Comparison of ENCODE assay signal across 22 mouse cellular contexts in the genomic region with DNA sequence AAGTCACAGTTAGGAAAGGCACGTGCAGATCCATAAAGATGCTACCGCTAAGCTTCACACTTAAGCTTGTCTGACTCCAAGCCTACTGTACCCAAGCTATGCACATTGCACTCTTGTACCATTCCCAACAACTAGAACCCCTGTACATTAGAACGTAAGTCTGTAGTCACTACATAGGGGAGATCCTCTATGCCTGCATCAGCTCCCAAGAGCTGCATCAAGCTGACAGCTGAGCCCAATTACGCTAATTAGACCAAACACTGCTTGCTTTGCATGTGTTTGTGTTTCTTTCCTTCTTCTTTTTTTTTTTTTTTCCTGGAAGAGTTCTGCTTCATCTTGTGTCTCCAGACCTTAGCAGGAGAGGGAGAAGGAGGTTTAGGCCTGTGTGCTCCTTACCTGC.
DNase-seq lines count a peak whose midpoint lies in the region; ATAC-seq and TF ChIP-seq lines count a peak whose summit lies in the region.
"Had no signal": no experiment of that assay in that cellular context is flagged by ENCODE, and none has a peak within 500 bp of the region (broad histone marks: within the 10 kb centered on the region; RNA-seq: fewer than 3 reads in every experiment).

No protein-coding gene starts in this region.

- no peak overlapping the region for H3K9ac ChIP-seq in embryonic facial prominence, embryonic 13.5 days
- no peak overlapping the region for H3K9ac ChIP-seq in hindbrain, embryonic 15.5 days
- H3K9ac ChIP-seq in hindbrain, postnatal 0 days (replicated peaks; ENCODE audit: low read length), result no peak overlapping the region
- H3K9ac ChIP-seq in embryonic facial prominence, embryonic 14.5 days (ENCODE audit: low read depth, low read length), result no peak overlapping the region
- H3K9ac ChIP-seq in forebrain, embryonic 16.5 days (replicated peaks; ENCODE audit: low read depth, low read length), result no peak overlapping the region
- H3K9ac ChIP-seq: heart, embryonic 12.5 days; kidney, embryonic 15.5 days; liver, embryonic 13.5 days; midbrain, embryonic 12.5 days; stomach, embryonic 15.5 days had no signal

- H3K27me3 ChIP-seq in embryonic facial prominence, embryonic 13.5 days, result no peaks in the 10 kb centered on the region
- H3K27me3 ChIP-seq in embryonic facial prominence, embryonic 10.5 days (replicated peaks; ENCODE audit: low read depth, poor library complexity, severe bottlenecking), result 0 out of 2 replicates have a peak, but pooled peaks cover 6% of the 10 kb centered on the region
- no peaks in the 10 kb centered on the region for H3K27me3 ChIP-seq in hindbrain, embryonic 15.5 days
- H3K27me3 ChIP-seq in hindbrain, postnatal 0 days (ENCODE audit: insufficient read depth, low read length), result no peaks in the 10 kb centered on the region
- H3K27me3 ChIP-seq in embryonic facial prominence, embryonic 14.5 days (replicated peaks; ENCODE audit: control insufficient read depth, insufficient read depth, low read length), result peaks cover 10% of the 10 kb centered on the region; the same call in 1 of the 2 replicates
- no peaks in the 10 kb centered on the region for H3K27me3 ChIP-seq in forebrain, embryonic 16.5 days (replicated peaks; ENCODE audit: control insufficient read depth, insufficient read depth, low read length)
- H3K27me3 ChIP-seq: heart, embryonic 12.5 days; kidney, embryonic 15.5 days; liver, embryonic 13.5 days; stomach, embryonic 15.5 days had no signal

- no peak for TF ChIP-seq CTCF in hindbrain, postnatal 0 days (IDR thresholded peaks at IDR 0.05; ENCODE audit: low read depth)

- no peak for ATAC-seq in embryonic facial prominence, embryonic 13.5 days (ENCODE audit: insufficient number of reproducible peaks, insufficient read depth, low FRiP score, low TSS enrichment, low read depth)
- no peak for ATAC-seq in hindbrain, embryonic 15.5 days (ENCODE audit: low FRiP score, low read depth)
- ATAC-seq in hindbrain, postnatal 0 days, result no peak
- peak; percentile 50; the same call in 1 of the 2 replicates for ATAC-seq in embryonic facial prominence, embryonic 14.5 days (ENCODE audit: low read depth)
- peak; percentile 93 for ATAC-seq in forebrain, embryonic 16.5 days
- ATAC-seq: intestine, postnatal 0 days had no signal

- no peak for DNase-seq in embryonic facial prominence, embryonic 10.5 days (ENCODE audit: low spot score)
- DNase-seq in hindbrain, postnatal 0 days (ENCODE audit: low spot score), result no peak
- DNase-seq in embryonic facial prominence, embryonic 14.5 days (ENCODE audit: low spot score), result peak; percentile 70
- no peak for DNase-seq in adrenal gland, adult 18-20 months (ENCODE audit: low spot score in 2 of 2)
- DNase-seq in cerebellum, adult 18-20 months, result no peak
- DNase-seq: adrenal gland, postnatal 25 days; cerebellum, adult 11-12 months; gastrocnemius, postnatal 10 days; heart, postnatal 10 days; kidney, postnatal 36 days; liver, embryonic 13.5 days; lung, adult 2 months; lung, postnatal 14 days; thymus, postnatal 36 days had no signal

- H3K4me3 ChIP-seq in embryonic facial prominence, embryonic 13.5 days, result no peak overlapping the region
- no peak overlapping the region for H3K4me3 ChIP-seq in embryonic facial prominence, embryonic 10.5 days
- no peak overlapping the region for H3K4me3 ChIP-seq in hindbrain, embryonic 15.5 days
- H3K4me3 ChIP-seq in hindbrain, postnatal 0 days (ENCODE audit: low read length), result no peak overlapping the region
- no peak overlapping the region for H3K4me3 ChIP-seq in embryonic facial prominence, embryonic 14.5 days (ENCODE audit: low read depth, low read length)
- no peak overlapping the region for H3K4me3 ChIP-seq in forebrain, embryonic 16.5 days (replicated peaks; ENCODE audit: low read length)
- H3K4me3 ChIP-seq: heart, embryonic 12.5 days; kidney, embryonic 15.5 days; liver, embryonic 13.5 days; midbrain, embryonic 12.5 days; stomach, embryonic 15.5 days had no signal

- H3K9me3 ChIP-seq in embryonic facial prominence, embryonic 13.5 days, result no peaks in the 10 kb centered on the region
- H3K9me3 ChIP-seq in embryonic facial prominence, embryonic 10.5 days, result no peaks in the 10 kb centered on the region
- H3K9me3 ChIP-seq in hindbrain, embryonic 15.5 days, result no peaks in the 10 kb centered on the region
- no peaks in the 10 kb centered on the region for H3K9me3 ChIP-seq in hindbrain, postnatal 0 days (ENCODE audit: low read length)
- H3K9me3 ChIP-seq in embryonic facial prominence, embryonic 14.5 days (ENCODE audit: control insufficient read depth, low read length), result no peaks in the 10 kb centered on the region
- no peaks in the 10 kb centered on the region for H3K9me3 ChIP-seq in forebrain, embryonic 16.5 days (ENCODE audit: control insufficient read depth, low read length)
- H3K9me3 ChIP-seq: heart, embryonic 12.5 days; kidney, embryonic 15.5 days; liver, embryonic 13.5 days; midbrain, embryonic 12.5 days; stomach, embryonic 15.5 days had no signal

- 61% methylated on average over 4 of the region's 4 CpGs for WGBS in embryonic facial prominence, embryonic 13.5 days
- 65% methylated on average over 4 of the region's 4 CpGs for WGBS in embryonic facial prominence, embryonic 10.5 days
- WGBS in hindbrain, embryonic 15.5 days, result 55% methylated on average over 4 of the region's 4 CpGs
- 56% methylated on average over 4 of the region's 4 CpGs for WGBS in hindbrain, postnatal 0 days
- WGBS in embryonic facial prominence, embryonic 14.5 days, result 71% methylated on average over 4 of the region's 4 CpGs
- WGBS in forebrain, embryonic 16.5 days, result 39% methylated on average over 4 of the region's 4 CpGs

- H3K36me3 ChIP-seq in embryonic facial prominence, embryonic 13.5 days, result no peaks in the 10 kb centered on the region
- H3K36me3 ChIP-seq in embryonic facial prominence, embryonic 10.5 days (replicated peaks), result no peaks in the 10 kb centered on the region
- H3K36me3 ChIP-seq in hindbrain, embryonic 15.5 days, result no peaks in the 10 kb centered on the region
- H3K36me3 ChIP-seq in hindbrain, postnatal 0 days (ENCODE audit: insufficient read depth, low read length), result no peaks in the 10 kb centered on the region
- no peaks in the 10 kb centered on the region for H3K36me3 ChIP-seq in embryonic facial prominence, embryonic 14.5 days (ENCODE audit: control insufficient read depth, insufficient read depth, low read length)
- no peaks in the 10 kb centered on the region for H3K36me3 ChIP-seq in forebrain, embryonic 16.5 days (ENCODE audit: control insufficient read depth, insufficient read depth)
- H3K36me3 ChIP-seq: heart, embryonic 12.5 days; kidney, embryonic 15.5 days; liver, embryonic 13.5 days; midbrain, embryonic 12.5 days; stomach, embryonic 15.5 days had no signal

- H3K4me2 ChIP-seq in embryonic facial prominence, embryonic 13.5 days, result 0 out of 2 replicates have a peak overlapping the region, but pooled peaks have one; percentile 2
- 0 out of 2 replicates have a peak overlapping the region, but pooled peaks have one; percentile 3 for H3K4me2 ChIP-seq in hindbrain, embryonic 15.5 days
- no peak overlapping the region for H3K4me2 ChIP-seq in hindbrain, postnatal 0 days (ENCODE audit: low read depth, low read length)
- no peak overlapping the region for H3K4me2 ChIP-seq in embryonic facial prominence, embryonic 14.5 days (ENCODE audit: low read depth, low read length)
- H3K4me2 ChIP-seq in forebrain, embryonic 16.5 days (ENCODE audit: low read length), result peak overlapping the region; percentile 10
- H3K4me2 ChIP-seq: heart, embryonic 12.5 days; kidney, embryonic 15.5 days; liver, embryonic 13.5 days; midbrain, embryonic 12.5 days; stomach, embryonic 15.5 days had no signal

- H3K4me1 ChIP-seq in embryonic facial prominence, embryonic 13.5 days, result peaks cover 19% of the 10 kb centered on the region
- peaks cover 38% of the 10 kb centered on the region for H3K4me1 ChIP-seq in embryonic facial prominence, embryonic 10.5 days
- H3K4me1 ChIP-seq in hindbrain, embryonic 15.5 days (replicated peaks), result peaks cover 20% of the 10 kb centered on the region
- no peaks in the 10 kb centered on the region; the same call in 1 of the 2 replicates for H3K4me1 ChIP-seq in hindbrain, postnatal 0 days (ENCODE audit: insufficient read depth, low read length)
- peaks cover 14% of the 10 kb centered on the region; the same call in 1 of the 2 replicates for H3K4me1 ChIP-seq in embryonic facial prominence, embryonic 14.5 days (ENCODE audit: control insufficient read depth, insufficient read depth, low read length)
- H3K4me1 ChIP-seq in forebrain, embryonic 16.5 days (replicated peaks; ENCODE audit: control insufficient read depth, insufficient read depth, low read length), result peaks cover 17% of the 10 kb centered on the region
- H3K4me1 ChIP-seq: heart, embryonic 12.5 days; liver, embryonic 13.5 days; stomach, embryonic 15.5 days had no signal

- H3K27ac ChIP-seq in embryonic facial prominence, embryonic 13.5 days, result no peak overlapping the region
- no peak overlapping the region for H3K27ac ChIP-seq in embryonic facial prominence, embryonic 10.5 days (replicated peaks)
- H3K27ac ChIP-seq in hindbrain, embryonic 15.5 days (replicated peaks), result no peak overlapping the region
- H3K27ac ChIP-seq in hindbrain, postnatal 0 days, result no peak overlapping the region
- H3K27ac ChIP-seq in embryonic facial prominence, embryonic 14.5 days (replicated peaks; ENCODE audit: low read depth, low read length), result no peak overlapping the region
- no peak overlapping the region for H3K27ac ChIP-seq in forebrain, embryonic 16.5 days (ENCODE audit: low read length)
- H3K27ac ChIP-seq: kidney, embryonic 15.5 days; liver, embryonic 13.5 days; midbrain, embryonic 12.5 days; stomach, embryonic 15.5 days had no signal

Comparison
In these comparisons a context has a peak if more than half of its experiments do, and no peak if none do; other contexts are left out.
1. ATAC-seq: peak in embryonic facial prominence, embryonic 14.5 days (single experiment) and forebrain, embryonic 16.5 days (single experiment); none in embryonic facial prominence, embryonic 13.5 days (single experiment), hindbrain, embryonic 15.5 days (single experiment) and hindbrain, postnatal 0 days (single experiment).
2. H3K4me2 ChIP-seq: peak in embryonic facial prominence, embryonic 13.5 days (single experiment), hindbrain, embryonic 15.5 days (single experiment) and forebrain, embryonic 16.5 days (single experiment); none in hindbrain, postnatal 0 days (single experiment) and embryonic facial prominence, embryonic 14.5 days (single experiment).